Mouse (Mus musculus) hindbrain, embryonic 13.5 days (tissue): ENCODE results near the gene Kera. TPM values are rescaled to one million over a fixed set of nuclear protein-coding genes. Genes with fewer than 3 reads are reported as not detected.

Source experiments
- ATAC-seq: fragments of 200-750 bp; cut with Nextera tagmentation; 2 replicates; pipeline ENCODE4 v1.8.0; 2017; ENCODE audit warnings: moderate TSS enrichment; ENCODE audit not compliant: low FRiP score
- H3K27ac ChIP-seq: fragments of 300-500 bp; sonication (generic); 2 replicates; pipeline ENCODE4 v1.5.1; 2015; ENCODE audit warnings: inconsistent platforms, mild to moderate bottlenecking, moderate library complexity
- H3K27me3 ChIP-seq: fragments of 300-500 bp; sonication (generic); 2 replicates; pipeline ENCODE4 v1.6.1; 2015; ENCODE audit warnings: mild to moderate bottlenecking, inconsistent platforms
- H3K36me3 ChIP-seq: fragments of 300-500 bp; sonication (generic); 2 replicates; pipeline ENCODE4 v1.6.1; 2015; ENCODE audit warnings: mild to moderate bottlenecking, inconsistent platforms
- H3K4me1 ChIP-seq: fragments of 300-500 bp; sonication (generic); replicated peaks from 2 replicates; pipeline ENCODE4 v1.6.1; 2015; ENCODE audit warnings: inconsistent platforms
- H3K4me2 ChIP-seq: fragments of 300-500 bp; sonication (generic); 2 replicates; pipeline ENCODE4 v1.6.1; 2015; ENCODE audit warnings: inconsistent platforms, mild to moderate bottlenecking, moderate library complexity
- H3K4me3 ChIP-seq: fragments of 300-500 bp; sonication (generic); 2 replicates; pipeline ENCODE4 v1.5.1; 2015; ENCODE audit warnings: mild to moderate bottlenecking, inconsistent platforms
- H3K9ac ChIP-seq: fragments of 300-500 bp; sonication (generic); 2 replicates; pipeline ENCODE4 v1.6.1; 2015; ENCODE audit warnings: mild to moderate bottlenecking, inconsistent platforms
- H3K9me3 ChIP-seq: fragments of 300-500 bp; sonication (generic); 2 replicates; pipeline ENCODE4 v1.6.1; 2016; ENCODE audit warnings: inconsistent platforms
- WGBS: fragments of 180-500 bp; shearing (Covaris S2); methylation state at CpG from one replicate; pipeline ENCODE4 v1.1.7; 2015; 5-methylcytosine and 5-hydroxymethylcytosine counted together
- polyA plus RNA-seq: library from polyadenylated mRNA; unstranded; fragments of >200 nt; fragmentation: Nextera tagmentation; extraction: Ambion mirVana; gene quantifications from 2 replicates; pipeline ENCODE4 v1.2.1, GENCODE M21; 2015

Kera gene
- polyA plus RNA-seq, result not detected in 2 replicates

DNA sequence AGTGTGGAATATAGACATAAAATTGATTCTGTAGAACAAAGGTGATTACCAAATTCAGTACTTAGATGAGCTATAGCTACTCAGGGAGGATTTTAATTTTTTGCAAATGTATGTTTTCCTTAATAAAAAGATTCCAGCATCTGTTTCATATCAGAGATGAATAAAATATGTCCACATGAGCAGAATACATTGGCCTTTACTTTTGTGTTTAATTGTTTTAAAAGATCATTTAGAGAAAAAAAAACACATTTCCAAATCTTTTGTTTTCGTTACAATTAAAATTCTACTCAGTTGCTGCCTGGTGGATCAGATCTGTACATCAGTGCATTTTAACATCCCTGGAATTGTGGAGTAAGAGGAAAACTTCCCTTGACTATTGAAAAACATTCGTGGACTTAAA, at the start of gene Kera:
Gene Kera, plus strand, starts transcription at position 301 of the 400 bp plus-strand sequence.
- no peak within 1 kb of the TSS for H3K4me3 ChIP-seq
- no peaks in the 10 kb centered on the region for H3K36me3 ChIP-seq
- no peak for ATAC-seq
- 82% methylated on average over 2 of the region's 2 CpGs for WGBS
- no peak within 1 kb of the TSS for H3K4me2 ChIP-seq
- no peaks in the 10 kb centered on the region for H3K4me1 ChIP-seq
- H3K27ac ChIP-seq, result no peak within 1 kb of the TSS
- no peaks in the 10 kb centered on the region for H3K27me3 ChIP-seq
- H3K9ac ChIP-seq, result no peak within 1 kb of the TSS
- H3K9me3 ChIP-seq, result no peaks in the 10 kb centered on the region

- no peaks in the 10 kb centered on the region for H3K27me3 ChIP-seq
- no peak within 1 kb of the TSS for H3K27ac ChIP-seq
- 61% methylated on average over 10 of the region's 10 CpGs for WGBS
- H3K9ac ChIP-seq, result no peak within 1 kb of the TSS
- H3K9me3 ChIP-seq, result no peaks in the 10 kb centered on the region
- no peak for ATAC-seq
- no peak within 1 kb of the TSS for H3K4me3 ChIP-seq
- no peaks in the 10 kb centered on the region for H3K36me3 ChIP-seq
- no peak within 1 kb of the TSS for H3K4me2 ChIP-seq
- no peaks in the 10 kb centered on the region for H3K4me1 ChIP-seq
Measured at GRCm38 (mm10) chr10:97564957-97565856, 41.5 kb upstream of the Kera start, which contains the start of gene Lum. Lum (plus strand) TSS chr10:97565128.

DNA sequence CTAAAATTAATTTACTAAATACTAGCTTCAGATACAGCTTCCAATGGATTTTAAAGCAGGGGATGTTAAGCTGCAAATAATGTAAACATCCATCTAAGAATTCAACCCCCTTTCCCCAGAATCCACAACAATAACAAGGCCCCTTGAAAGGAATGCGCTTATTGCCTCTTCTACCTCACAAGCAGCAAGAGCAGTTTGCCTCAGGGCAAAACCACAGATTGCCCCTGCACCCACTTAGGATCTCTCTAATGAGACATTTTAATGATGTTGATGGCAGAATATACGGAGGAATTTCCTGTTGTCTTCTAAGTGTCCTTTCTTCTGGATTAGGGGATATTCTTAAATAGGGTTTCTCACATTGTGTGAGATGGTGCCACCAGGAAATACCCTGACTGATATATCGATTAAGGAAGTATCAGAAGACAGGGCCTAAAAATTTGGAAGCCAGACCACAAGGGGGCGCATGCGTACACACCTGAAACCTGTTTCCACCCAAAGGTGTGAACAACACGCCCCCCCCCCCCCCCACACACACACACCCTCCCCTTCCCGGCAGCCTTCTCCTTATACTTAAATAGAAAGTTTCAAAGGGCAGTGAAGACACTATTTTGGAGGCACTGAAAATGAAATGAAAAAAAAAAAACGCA, 39.1 kb upstream of the Kera start:
- Histone ChIP-seq H3K27me3 (no peaks in the 10 kb centered on the region), H3K27ac (no peak overlapping the region), H3K9me3 (no peaks in the 10 kb centered on the region), H3K4me3 (no peak overlapping the region), H3K36me3 (no peaks in the 10 kb centered on the region), H3K4me2 (no peak overlapping the region), H3K9ac (no peak overlapping the region), H3K4me1 (no peaks in the 10 kb centered on the region)
- ATAC-seq, result no peak
- WGBS, result 68% methylated on average over 8 of the region's 8 CpGs

- Histone ChIP-seq H3K27me3 (no peaks in the 10 kb centered on the region), H3K9ac (no peak overlapping the region), H3K9me3 (no peaks in the 10 kb centered on the region), H3K36me3 (no peaks in the 10 kb centered on the region), H3K4me1 (no peaks in the 10 kb centered on the region), H3K4me3 (no peak overlapping the region), H3K27ac (no peak overlapping the region), H3K4me2 (no peak overlapping the region)
- WGBS, result 86% methylated on average over 4 of the region's 4 CpGs
- ATAC-seq, result no peak
Measured at GRCm38 (mm10) chr10:97582543-97583231, 24.0 kb upstream of the Kera start.

GRCm38 (mm10) chr10:97584176-97584575, 22.5 kb upstream of the Kera start:
- H3K9ac ChIP-seq, result no peak overlapping the region
- no peaks in the 10 kb centered on the region for H3K4me1 ChIP-seq
- H3K27ac ChIP-seq, result no peak overlapping the region
- H3K4me2 ChIP-seq, result no peak overlapping the region
- WGBS, result 66% methylated on average over 3 of the region's 3 CpGs
- no peaks in the 10 kb centered on the region for H3K27me3 ChIP-seq
- H3K36me3 ChIP-seq, result no peaks in the 10 kb centered on the region
- no peaks in the 10 kb centered on the region for H3K9me3 ChIP-seq
- ATAC-seq, result no peak
- no peak overlapping the region for H3K4me3 ChIP-seq

- Histone ChIP-seq H3K27me3 (no peaks in the 10 kb centered on the region), H3K27ac (no peak overlapping the region), H3K4me2 (no peak overlapping the region), H3K4me1 (no peaks in the 10 kb centered on the region), H3K9ac (no peak overlapping the region), H3K4me3 (no peak overlapping the region), H3K36me3 (no peaks in the 10 kb centered on the region), H3K9me3 (no peaks in the 10 kb centered on the region)
- 92% methylated on average over 5 of the region's 5 CpGs for WGBS
- ATAC-seq, result no peak
Measured at GRCm38 (mm10) chr10:97587159-97587558, 19.5 kb upstream of the Kera start.

DNA sequence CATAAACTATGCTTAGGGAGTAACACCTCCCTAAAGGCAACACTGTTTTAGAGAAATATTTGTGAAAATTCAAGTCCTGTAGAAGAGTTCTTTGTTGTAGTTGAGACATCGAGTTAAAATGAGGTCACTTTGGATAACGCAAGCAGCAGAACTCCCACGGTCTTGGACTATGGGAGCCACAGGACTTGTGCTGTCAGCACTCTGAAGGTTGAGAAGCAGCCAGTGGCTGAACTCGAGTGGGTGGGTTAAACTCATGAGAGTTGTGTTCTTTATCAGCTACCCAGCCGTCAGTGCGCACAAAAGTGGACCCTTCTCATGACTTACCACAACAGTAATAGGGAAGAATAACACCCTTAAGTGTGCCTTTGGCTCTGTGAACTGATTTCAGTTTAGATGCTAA, 17.1 kb upstream of the Kera start:
- Histone ChIP-seq H3K4me2 (no peak overlapping the region), H3K4me1 (no peaks in the 10 kb centered on the region), H3K4me3 (no peak overlapping the region), H3K27me3 (no peaks in the 10 kb centered on the region), H3K36me3 (no peaks in the 10 kb centered on the region), H3K9me3 (no peaks in the 10 kb centered on the region), H3K9ac (no peak overlapping the region), H3K27ac (no peak overlapping the region)
- no peak for ATAC-seq
- 88% methylated on average over 6 of the region's 6 CpGs for WGBS

DNA sequence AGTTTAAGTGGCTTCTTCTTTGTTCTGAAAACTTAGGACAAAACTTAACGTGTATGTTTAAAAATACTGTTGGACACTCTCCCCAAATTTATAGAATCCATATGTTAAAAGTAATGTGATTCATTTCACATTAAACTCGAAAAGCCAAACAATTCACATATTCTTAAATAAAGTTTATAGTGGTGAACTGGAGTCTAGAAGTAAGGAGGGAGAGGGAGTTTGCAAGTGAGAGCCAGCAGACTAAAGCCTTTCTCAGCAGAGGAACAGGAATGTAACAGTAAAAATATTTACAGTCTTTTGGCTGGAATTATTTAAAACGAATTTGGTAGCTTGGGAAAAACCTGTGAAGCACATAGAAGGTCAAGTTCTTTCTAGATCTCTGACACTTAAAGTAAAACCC, 15.6 kb upstream of the Kera start:
- no peak overlapping the region for H3K27ac ChIP-seq
- 62% methylated on average over 3 of the region's 3 CpGs for WGBS

DNA sequence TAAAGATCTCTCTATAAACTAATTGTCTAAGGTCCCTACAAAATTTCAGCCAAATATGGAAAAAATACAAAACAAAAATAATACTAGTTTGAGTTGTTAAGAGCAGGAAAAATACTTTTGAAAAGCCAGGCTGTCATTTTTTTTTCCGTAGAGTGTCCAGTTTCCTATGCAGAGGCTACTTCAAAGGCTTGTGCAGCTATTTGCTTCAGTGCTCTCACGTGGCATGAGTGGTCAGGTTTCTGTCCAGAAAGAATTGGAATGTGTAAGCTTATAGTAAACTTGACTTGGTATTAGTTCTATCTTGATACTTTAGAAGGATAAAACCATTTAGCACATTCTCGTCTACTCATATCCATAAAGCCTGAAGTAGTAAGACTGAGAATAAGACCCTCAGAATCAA, 15.0 kb upstream of the Kera start:
- Histone ChIP-seq H3K4me2 (no peak overlapping the region), H3K9ac (no peak overlapping the region), H3K4me1 (no peaks in the 10 kb centered on the region), H3K9me3 (no peaks in the 10 kb centered on the region), H3K27me3 (no peaks in the 10 kb centered on the region), H3K4me3 (no peak overlapping the region), H3K27ac (no peak overlapping the region), H3K36me3 (no peaks in the 10 kb centered on the region)
- WGBS, result 79% methylated on average over 3 of the region's 3 CpGs
- ATAC-seq, result no peak

More for the DNA sequence above, 15.6 kb upstream of the Kera start:
- ATAC-seq, result no peak
- H3K4me2 ChIP-seq, result no peak overlapping the region
- no peaks in the 10 kb centered on the region for H3K27me3 ChIP-seq
- H3K9me3 ChIP-seq, result no peaks in the 10 kb centered on the region
- H3K36me3 ChIP-seq, result no peaks in the 10 kb centered on the region
- no peak overlapping the region for H3K4me3 ChIP-seq
- no peak overlapping the region for H3K9ac ChIP-seq
- no peaks in the 10 kb centered on the region for H3K4me1 ChIP-seq

DNA sequence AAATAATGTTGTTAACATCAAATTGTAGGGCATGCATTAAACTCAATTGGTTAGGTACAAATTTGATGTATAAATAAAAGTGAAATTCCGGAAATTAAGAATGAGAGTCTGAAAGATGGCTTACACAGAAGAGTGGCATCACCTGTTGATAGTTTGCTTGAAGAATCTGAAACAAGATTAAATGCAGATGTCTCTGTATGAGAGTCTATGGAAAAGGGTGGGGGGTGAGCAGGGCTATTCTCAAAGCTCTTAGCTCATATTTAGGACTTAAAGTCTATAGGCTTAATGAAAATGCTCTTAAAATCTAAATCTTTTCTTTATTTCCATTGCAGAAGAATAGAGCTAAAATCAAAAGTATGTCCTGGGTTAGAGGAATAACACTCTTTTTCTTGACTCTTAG, 11.0 kb upstream of the Kera start:
- no peak overlapping the region for H3K4me3 ChIP-seq
- H3K9me3 ChIP-seq, result no peaks in the 10 kb centered on the region
- H3K36me3 ChIP-seq, result no peaks in the 10 kb centered on the region
- no peaks in the 10 kb centered on the region for H3K27me3 ChIP-seq
- H3K9ac ChIP-seq, result no peak overlapping the region
- no peaks in the 10 kb centered on the region for H3K4me1 ChIP-seq
- H3K4me2 ChIP-seq, result no peak overlapping the region
- WGBS, result 93% methylated on average over 1 of the region's 1 CpGs
- no peak overlapping the region for H3K27ac ChIP-seq
- no peak for ATAC-seq

- no peak for ATAC-seq
- no peak overlapping the region for H3K4me2 ChIP-seq
- H3K4me1 ChIP-seq, result no peaks in the 10 kb centered on the region
- H3K27me3 ChIP-seq, result no peaks in the 10 kb centered on the region
- H3K4me3 ChIP-seq, result no peak overlapping the region
- H3K9ac ChIP-seq, result no peak overlapping the region
- H3K36me3 ChIP-seq, result no peaks in the 10 kb centered on the region
- 75% methylated on average over 4 of the region's 4 CpGs for WGBS
- H3K27ac ChIP-seq, result no peak overlapping the region
- H3K9me3 ChIP-seq, result no peaks in the 10 kb centered on the region
Measured at GRCm38 (mm10) chr10:97601744-97602143, 4.9 kb upstream of the Kera start.

GRCm38 (mm10) chr10:97603256-97603655, 3.4 kb upstream of the Kera start:
- no peak overlapping the region for H3K27ac ChIP-seq

More at GRCm38 (mm10) chr10:97603256-97603655, 3.4 kb upstream of the Kera start:
- ATAC-seq, result no peak
- no peak overlapping the region for H3K4me3 ChIP-seq
- no peaks in the 10 kb centered on the region for H3K27me3 ChIP-seq
- H3K4me2 ChIP-seq, result no peak overlapping the region
- H3K4me1 ChIP-seq, result no peaks in the 10 kb centered on the region
- no peaks in the 10 kb centered on the region for H3K36me3 ChIP-seq
- no peak overlapping the region for H3K9ac ChIP-seq
- no peaks in the 10 kb centered on the region for H3K9me3 ChIP-seq
